Mouse (Mus musculus): Measurements from ENCODE around the gene Ifi203.
"Not testable (repeated sequence)": the region's sequence is repeated elsewhere in the genome, so short reads cannot be mapped to it uniquely, and the experiment has no call there.

Gene Ifi203

GRCm38 (mm10) chr1:173889741-173890140 lies 52.7 kb downstream of the Ifi203 start:
- DNase-seq (ENCODE audit: low read depth), result not testable (repeated sequence)

- DNase-seq (ENCODE audit: low read depth), result not testable (repeated sequence)
Observed at GRCm38 (mm10) chr1:173887026-173887787, 55.3 kb downstream of the Ifi203 start.

- not testable (repeated sequence) for DNase-seq (ENCODE audit: low read depth)
Observed at GRCm38 (mm10) chr1:173880004-173880666, 62.3 kb downstream of the Ifi203 start.

GRCm38 (mm10) chr1:173879225-173879987 lies 63.1 kb downstream of the Ifi203 start:
- not testable (repeated sequence) for DNase-seq (ENCODE audit: low read depth)

- DNase-seq (ENCODE audit: low read depth), result not testable (repeated sequence)
Observed at GRCm38 (mm10) chr1:173878264-173878663, 64.2 kb downstream of the Ifi203 start.

GRCm38 (mm10) chr1:173877125-173877524 lies 65.3 kb downstream of the Ifi203 start:
- not testable (repeated sequence) for DNase-seq (ENCODE audit: low read depth)
